Mouse (Mus musculus) Patski (cell line): ENCODE data around the gene Gpr26. TPM values are rescaled to one million over a fixed set of nuclear protein-coding genes. Genes with fewer than 3 reads are reported as not detected.

Experiments used
- ATAC-seq: fragments of 100-300 bp; one replicate; pipeline ENCODE4 v1.8.0; 2021
- CTCF ChIA-PET: fragments of 350-600 bp; sonication (Branson Sonifier 250); formaldehyde crosslinking; loops from one replicate; lab custom pipeline; 2022; ENCODE audit warnings: inconsistent platforms; lab: Charles Lee
- POLR2A ChIA-PET: fragments of 350-600 bp; sonication (Branson Sonifier 250); formaldehyde crosslinking; loops from one replicate; lab custom pipeline; 2022; ENCODE audit warnings: antibody characterized with exemption, inconsistent platforms; lab: Charles Lee
- DNase-seq: peaks from one replicate; pipeline ENCODE4 v3.0.0-alpha.2; 2011; ENCODE audit warnings: low read depth, low spot score
- H3K27me3 ChIP-seq: fragments of 371-371 bp; one replicate; pipeline ENCODE4 v1.5.1; 2021
- CTCF ChIP-seq: fragments of 100-300 bp; IDR thresholded peaks from one replicate; pipeline ENCODE4 v1.5.1; 2021
- in situ Hi-C: fragments of 300-500 bp; cut with MboI; formaldehyde crosslinking; loops from 3 replicates; pipeline ENCODE4 v1.11.1; 2018; ENCODE audit warnings: low pct_unique_long_range_greater_than_20kb, mixed read lengths
- polyA plus RNA-seq: library from polyadenylated mRNA; unstranded; gene quantifications from one replicate; pipeline ENCODE4 v1.2.3, GENCODE M21; 2021

Gpr26 gene
- not detected for polyA plus RNA-seq

- in situ Hi-C loops = no loop called here
- ATAC-seq (no peak), DNase-seq (no peak)
- POLR2A ChIA-PET = no interaction called here
- CTCF ChIA-PET = no interaction called here
- H3K27me3 ChIP-seq = peaks cover 34% of the 10 kb centered on the region
- no peak for TF ChIP-seq CTCF
Measured at GRCm38 (mm10) chr7:131966023-131966915, at the start of gene Gpr26. Gene Gpr26, plus strand, starts transcription at chr7:131966460.

GRCm38 (mm10) chr7:131917384-131917783 lies 48.9 kb upstream of the Gpr26 start:
- ChIA-PET POLR2A (no interaction called here), CTCF (no interaction called here)
- ATAC-seq (no peak), DNase-seq (no peak)
- H3K27me3 ChIP-seq = no peaks in the 10 kb centered on the region
- TF ChIP-seq CTCF = no peak
- in situ Hi-C loops = loop anchor here (10.0 kb wide), 1 partner anchor 627 kb away; no protein-coding TSS in a partner anchor

GRCm38 (mm10) chr7:131927288-131928050 lies 38.8 kb upstream of the Gpr26 start:
- CTCF ChIA-PET = no interaction called here
- POLR2A ChIA-PET = no interaction called here
- ATAC-seq (no peak), DNase-seq (no peak)
- peaks cover 8% of the 10 kb centered on the region for H3K27me3 ChIP-seq
- in situ Hi-C loops = no loop called here
- no peak for TF ChIP-seq CTCF

- no peak for TF ChIP-seq CTCF
- in situ Hi-C loops = no loop called here
- POLR2A ChIA-PET = no interaction called here
- ATAC-seq (no peak), DNase-seq (no peak)
- CTCF ChIA-PET = no interaction called here
- H3K27me3 ChIP-seq = no peaks in the 10 kb centered on the region
Measured at GRCm38 (mm10) chr7:131937611-131938010, 28.6 kb upstream of the Gpr26 start.

GRCm38 (mm10) chr7:131951131-131951530 lies 15.1 kb upstream of the Gpr26 start:
- DNase-seq (no peak), ATAC-seq (no peak)
- peaks cover 8% of the 10 kb centered on the region for H3K27me3 ChIP-seq
- ChIA-PET CTCF (no interaction called here), POLR2A (no interaction called here)
- no peak for TF ChIP-seq CTCF
- in situ Hi-C loops = no loop called here

- ChIA-PET POLR2A (no interaction called here), CTCF (no interaction called here)
- no peak for ATAC-seq
- DNase-seq = no peak
- peaks cover 5% of the 10 kb centered on the region for H3K27me3 ChIP-seq
- TF ChIP-seq CTCF = no peak
- in situ Hi-C loops = no loop called here
Measured at GRCm38 (mm10) chr7:131953402-131953801, 12.9 kb upstream of the Gpr26 start.

- ChIA-PET POLR2A (no interaction called here), CTCF (no interaction called here)
- in situ Hi-C loops = no loop called here
- H3K27me3 ChIP-seq = peaks cover 5% of the 10 kb centered on the region
- DNase-seq = no peak
- no peak for TF ChIP-seq CTCF
- no peak for ATAC-seq
Measured at GRCm38 (mm10) chr7:131958705-131959104, 7.6 kb upstream of the Gpr26 start.

- ATAC-seq (no peak), DNase-seq (no peak)
- peaks cover 8% of the 10 kb centered on the region for H3K27me3 ChIP-seq
- ChIA-PET CTCF (no interaction called here), POLR2A (no interaction called here)
- TF ChIP-seq CTCF = no peak
- in situ Hi-C loops = no loop called here
Measured at GRCm38 (mm10) chr7:131960551-131960950, 5.7 kb upstream of the Gpr26 start.

- ATAC-seq (no peak), DNase-seq (no peak)
- TF ChIP-seq CTCF = no peak
- in situ Hi-C loops = no loop called here
- ChIA-PET POLR2A (no interaction called here), CTCF (no interaction called here)
- H3K27me3 ChIP-seq = peaks cover 34% of the 10 kb centered on the region
Measured at GRCm38 (mm10) chr7:131966916-131967494, 745 bp downstream of the Gpr26 start.

GRCm38 (mm10) chr7:131970255-131970654 lies 4.0 kb downstream of the Gpr26 start:
- CTCF ChIA-PET = no interaction called here
- no peak for TF ChIP-seq CTCF
- H3K27me3 ChIP-seq = peaks cover 34% of the 10 kb centered on the region
- ATAC-seq = no peak
- POLR2A ChIA-PET = no interaction called here
- in situ Hi-C loops = no loop called here
- no peak for DNase-seq

- in situ Hi-C loops = no loop called here
- no peak for DNase-seq
- no peak for ATAC-seq
- ChIA-PET POLR2A (no interaction called here), CTCF (no interaction called here)
- H3K27me3 ChIP-seq = peaks cover 1% of the 10 kb centered on the region
- no peak for TF ChIP-seq CTCF
Measured at GRCm38 (mm10) chr7:131975867-131976266, 9.6 kb downstream of the Gpr26 start.
